Mouse (Mus musculus) intestine, embryonic 14.5 days (tissue): ENCODE results near the gene Reep6. TPM values are rescaled to one million over a fixed set of nuclear protein-coding genes. Genes with fewer than 3 reads are reported as not detected.

Source experiments
- ATAC-seq: fragments of 200-750 bp; cut with Nextera tagmentation; replicated peaks from 2 replicates; pipeline ENCODE4 v1.8.0; 2017; ENCODE audit warnings: low read depth, moderate number of reproducible peaks, moderate TSS enrichment, moderate library complexity; ENCODE audit not compliant: low FRiP score, low TSS enrichment
- DNase-seq: peaks from one replicate; pipeline ENCODE4 v3.0.0-alpha.2; 2018; ENCODE audit warnings: low spot score
- H3K27ac ChIP-seq: fragments of 300-500 bp; sonication (generic); 2 replicates; pipeline ENCODE4 v1.5.1; 2014; ENCODE audit warnings: low read depth, mild to moderate bottlenecking, control low read depth
- H3K27me3 ChIP-seq: fragments of 300-500 bp; sonication (generic); replicated peaks from 2 replicates; pipeline ENCODE4 v1.6.1; 2014; ENCODE audit warnings: low read length, control low read depth; ENCODE audit not compliant: control insufficient read depth, insufficient read depth
- H3K36me3 ChIP-seq: fragments of 300-500 bp; sonication (generic); 2 replicates; pipeline ENCODE4 v1.6.1; 2014; ENCODE audit warnings: low read length, control low read depth; ENCODE audit not compliant: control insufficient read depth, insufficient read depth
- H3K4me1 ChIP-seq: fragments of 300-500 bp; sonication (generic); replicated peaks from 2 replicates; pipeline ENCODE4 v1.6.1; 2014; ENCODE audit warnings: low read length, control low read depth, mixed read lengths; ENCODE audit not compliant: control insufficient read depth, insufficient read depth
- H3K4me2 ChIP-seq: fragments of 300-500 bp; sonication (generic); 2 replicates; pipeline ENCODE4 v1.6.1; 2014; ENCODE audit warnings: low read length
- H3K4me3 ChIP-seq: fragments of 300-500 bp; sonication (generic); 2 replicates; pipeline ENCODE4 v1.5.1; 2014; ENCODE audit warnings: low read depth, low read length, control low read depth, mixed read lengths
- H3K9ac ChIP-seq: fragments of 300-500 bp; sonication (generic); 2 replicates; pipeline ENCODE4 v1.6.1; 2014; ENCODE audit warnings: mild to moderate bottlenecking, low read length
- H3K9me3 ChIP-seq: fragments of 300-500 bp; sonication (generic); 2 replicates; pipeline ENCODE4 v1.6.1; 2016; ENCODE audit warnings: low read length, control low read depth; ENCODE audit not compliant: control insufficient read depth
- WGBS: fragments of 180-500 bp; shearing (Covaris S2); extraction: QIAGEN DNeasy Blood & Tissue Kit; methylation state at CpG from one replicate; pipeline ENCODE4 v1.1.7; 2014; 5-methylcytosine and 5-hydroxymethylcytosine counted together
- polyA plus RNA-seq: library from polyadenylated mRNA; unstranded; fragments of >200 nt; fragmentation: Nextera tagmentation; extraction: Ambion mirVana; gene quantifications from 2 replicates; pipeline ENCODE4 v1.2.1, GENCODE M21; 2014

The Reep6 gene
- polyA plus RNA-seq, 1 experiment from 2014 or later: 58.1 TPM

DNA sequence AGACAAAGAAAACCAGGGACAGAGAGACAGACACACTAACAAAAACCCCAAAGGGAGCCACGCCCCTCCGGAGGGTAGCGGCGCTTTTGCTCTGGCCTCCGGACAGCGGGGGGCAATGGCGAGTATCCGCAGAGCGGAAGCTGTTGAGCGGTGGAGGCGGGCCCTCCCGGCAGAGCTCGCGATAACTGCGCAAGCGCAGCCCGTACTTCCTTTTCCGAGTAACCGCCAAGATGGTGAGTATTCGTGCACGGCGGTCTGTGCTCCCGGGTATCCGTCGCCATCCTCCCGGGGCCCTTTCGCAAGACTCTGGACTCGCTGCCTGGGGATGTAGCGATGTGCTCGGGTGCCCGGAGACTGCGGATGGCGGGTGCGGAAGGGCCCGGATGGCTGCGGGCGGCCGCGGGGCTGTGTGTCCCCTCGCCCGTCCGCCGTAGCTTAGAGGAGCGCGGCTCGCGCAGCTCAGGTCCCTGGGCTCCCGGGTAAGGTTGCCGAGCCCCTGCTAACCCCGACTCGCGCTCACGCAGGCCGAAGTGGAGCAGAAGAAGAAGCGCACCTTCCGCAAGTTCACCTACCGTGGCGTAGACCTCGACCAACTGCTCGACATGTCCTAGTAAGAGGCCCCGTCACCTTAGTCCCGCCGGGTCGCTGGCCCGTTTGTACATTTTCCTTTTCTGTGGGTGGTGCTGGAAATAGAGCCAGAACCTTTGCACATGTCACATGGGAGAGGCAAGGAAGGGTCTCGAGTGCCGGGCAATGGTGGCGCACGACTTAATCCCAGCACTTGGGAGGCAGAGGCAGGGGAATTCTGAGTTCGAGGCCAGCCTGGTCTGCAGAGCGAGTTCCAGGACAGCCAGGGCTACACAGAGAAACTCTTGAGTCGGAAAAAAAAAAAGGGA is 37.3 kb upstream of the Reep6 start, which contains the start of gene Rps15:
Gene Rps15, plus strand, starts transcription at position 203 of the 896 bp plus-strand sequence.
- Histone ChIP-seq H3K36me3 (peaks cover 40% of the 10 kb centered on the region), H3K27me3 (peaks cover 7% of the 10 kb centered on the region), H3K9me3 (no peaks in the 10 kb centered on the region), H3K27ac (peak within 1 kb of the TSS; percentile 91), H3K4me3 (peak within 1 kb of the TSS; percentile 96), H3K9ac (peak within 1 kb of the TSS; percentile 99), H3K4me2 (peak within 1 kb of the TSS; percentile 92), H3K4me1 (peaks cover 18% of the 10 kb centered on the region)
- peak; percentile 78 for ATAC-seq
- under 1% methylated on average over 72 of the region's 72 CpGs for WGBS
- DNase-seq: peak; percentile 96

DNA sequence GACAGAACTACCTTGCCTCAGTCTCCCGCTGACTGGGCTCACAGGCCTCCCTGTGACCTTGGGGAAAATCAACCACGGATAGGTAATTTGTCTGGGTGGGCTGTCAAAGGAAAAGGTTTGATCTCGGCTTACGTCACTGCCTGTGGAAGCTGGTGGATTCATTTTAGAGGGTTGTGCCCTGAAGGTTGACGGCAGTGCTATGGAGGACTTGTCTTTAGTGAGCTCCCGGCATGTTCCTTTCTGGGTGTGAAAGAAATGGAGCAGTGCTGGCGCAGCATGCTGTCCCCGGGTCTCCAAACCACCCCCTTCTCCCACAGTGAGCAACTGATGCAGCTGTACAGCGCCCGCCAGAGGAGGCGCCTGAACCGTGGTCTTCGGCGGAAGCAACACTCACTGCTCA is 36.4 kb upstream of the Reep6 start:
- no peak for ATAC-seq
- peak overlapping the region; percentile 99 for H3K9ac ChIP-seq

DNA sequence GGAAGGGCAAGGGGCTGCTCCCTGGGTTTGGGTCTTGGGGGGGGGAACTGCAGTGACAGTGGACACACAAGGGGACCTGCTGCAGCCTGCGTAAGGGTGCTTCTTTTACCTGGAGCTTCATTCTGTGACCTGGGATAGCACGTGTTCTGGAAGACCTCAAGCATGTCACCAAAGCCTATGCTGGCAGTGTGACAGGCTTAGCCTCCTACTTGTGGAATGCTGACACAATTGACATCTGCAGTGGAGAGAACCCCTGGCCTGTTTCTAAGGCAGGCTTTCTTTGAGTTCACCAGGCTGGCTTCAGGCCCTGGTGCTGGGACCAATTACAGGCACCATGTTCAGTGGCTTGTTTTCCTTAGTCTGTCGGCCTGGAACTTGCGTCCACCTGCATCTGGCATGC is 35.4 kb upstream of the Reep6 start:
- DNase-seq (no peak), ATAC-seq (no peak)
- Histone ChIP-seq H3K9ac (no peak overlapping the region), H3K9me3 (no peaks in the 10 kb centered on the region), H3K4me1 (peaks cover 18% of the 10 kb centered on the region), H3K27ac (no peak overlapping the region), H3K4me3 (no peak overlapping the region), H3K4me2 (no peak overlapping the region), H3K36me3 (peaks cover 22% of the 10 kb centered on the region), H3K27me3 (peaks cover 24% of the 10 kb centered on the region)
- 61% methylated on average over 4 of the region's 4 CpGs for WGBS

More for the DNA sequence above, 36.4 kb upstream of the Reep6 start:
- WGBS: 29% methylated on average over 14 of the region's 14 CpGs
- peak overlapping the region; percentile 92 for H3K4me2 ChIP-seq
- peaks cover 18% of the 10 kb centered on the region for H3K4me1 ChIP-seq
- H3K27me3 ChIP-seq: peaks cover 14% of the 10 kb centered on the region
- peak overlapping the region; percentile 91 for H3K27ac ChIP-seq
- H3K36me3 ChIP-seq: peaks cover 32% of the 10 kb centered on the region
- H3K4me3 ChIP-seq: peak overlapping the region; percentile 96
- H3K9me3 ChIP-seq: no peaks in the 10 kb centered on the region
- DNase-seq: no peak

DNA sequence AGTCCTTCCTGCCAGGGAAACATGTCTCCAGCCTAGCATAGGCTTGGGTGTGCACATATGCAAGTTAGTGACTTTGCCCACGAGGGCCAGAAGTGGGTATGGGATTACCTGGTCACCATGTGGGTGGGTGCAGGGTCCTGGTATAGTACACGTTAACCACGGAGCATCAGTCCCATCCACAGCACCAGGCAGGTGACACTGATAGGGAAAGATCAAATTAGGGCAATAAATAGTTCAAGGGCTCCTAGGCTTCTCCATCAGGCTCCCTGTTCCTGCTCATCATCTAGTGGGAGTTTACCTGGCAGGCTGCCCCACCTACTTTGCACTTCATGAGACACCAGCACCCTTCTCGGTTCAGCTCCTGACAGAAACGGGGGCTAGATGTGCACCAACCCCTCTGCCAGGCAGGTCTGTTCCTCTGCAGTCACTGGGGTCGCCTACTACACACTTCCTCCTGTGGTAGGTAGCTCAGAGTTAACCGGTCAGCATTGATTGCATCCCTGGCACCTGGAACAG is 34.9 kb upstream of the Reep6 start:
- no peaks in the 10 kb centered on the region for H3K9me3 ChIP-seq
- H3K27me3 ChIP-seq: peaks cover 29% of the 10 kb centered on the region
- H3K36me3 ChIP-seq: peaks cover 21% of the 10 kb centered on the region
- no peak overlapping the region for H3K9ac ChIP-seq
- H3K4me2 ChIP-seq: no peak overlapping the region
- no peak overlapping the region for H3K4me3 ChIP-seq
- H3K27ac ChIP-seq: no peak overlapping the region
- H3K4me1 ChIP-seq: peaks cover 18% of the 10 kb centered on the region
- 39% methylated on average over 7 of the region's 7 CpGs for WGBS
- ATAC-seq (no peak), DNase-seq (no peak)

DNA sequence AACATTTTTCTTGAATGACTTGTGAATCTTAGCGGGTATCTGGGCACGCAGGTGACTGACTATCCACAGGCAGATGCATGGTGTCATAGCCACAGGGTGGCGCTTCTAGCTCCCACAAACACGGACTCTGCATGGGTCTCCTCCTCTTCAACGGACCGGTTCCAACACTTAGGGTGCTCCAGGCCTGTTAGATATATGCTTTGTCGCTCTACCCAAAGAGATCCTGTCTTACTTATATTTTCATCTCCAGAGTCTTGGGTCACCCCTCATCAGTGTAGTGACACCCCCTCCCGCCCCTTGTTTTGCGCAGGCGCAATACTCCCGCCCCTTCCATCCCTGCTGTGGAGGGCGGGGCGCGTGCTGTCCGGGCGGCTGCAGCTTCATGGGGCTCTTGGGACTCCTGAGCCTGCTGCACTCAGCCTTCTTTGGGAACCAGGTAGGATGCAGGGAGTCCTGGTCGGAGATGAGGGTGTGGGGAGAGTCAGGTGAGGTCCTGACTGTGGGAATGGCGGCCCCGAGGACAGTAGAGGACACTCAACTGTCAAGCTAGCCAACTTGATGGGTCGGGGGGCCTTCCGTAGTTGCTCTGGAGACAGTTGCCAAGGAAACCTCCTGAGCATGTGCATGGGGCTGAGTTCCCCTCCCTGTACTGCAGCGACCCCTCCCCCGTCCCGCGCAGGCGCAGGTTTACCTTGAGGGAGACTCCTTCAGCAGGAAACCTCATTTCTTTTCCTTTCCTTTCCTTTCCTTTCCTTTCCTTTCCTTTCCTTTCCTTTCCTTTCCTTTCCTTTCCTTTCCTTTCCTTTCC is 33.9 kb upstream of the Reep6 start, which contains the start of gene Apc2:
Gene Apc2, plus strand, starts transcription at position 360 of the 808 bp plus-strand sequence.
- Histone ChIP-seq H3K4me2 (peak within 1 kb of the TSS; percentile 52), H3K4me1 (peaks cover 18% of the 10 kb centered on the region), H3K36me3 (peaks cover 21% of the 10 kb centered on the region), H3K27ac (peak within 1 kb of the TSS; percentile 34; the same call in 1 of the 2 replicates), H3K9me3 (no peaks in the 10 kb centered on the region), H3K4me3 (peak within 1 kb of the TSS; percentile 34), H3K9ac (peak within 1 kb of the TSS; percentile 33; the same call in 1 of the 2 replicates), H3K27me3 (peaks cover 39% of the 10 kb centered on the region)
- WGBS: 2% methylated on average over 26 of the region's 26 CpGs
- DNase-seq (peak; percentile 85), ATAC-seq (peak; percentile 52)

- H3K4me1 ChIP-seq: peaks cover 17% of the 10 kb centered on the region
- peaks cover 21% of the 10 kb centered on the region for H3K36me3 ChIP-seq
- no peak overlapping the region; the same call in 1 of the 2 replicates for H3K4me2 ChIP-seq
- H3K4me3 ChIP-seq: no peak overlapping the region
- DNase-seq (no peak), ATAC-seq (no peak)
- WGBS: 87% methylated on average over 5 of the region's 5 CpGs
- no peak overlapping the region for H3K9ac ChIP-seq
- H3K9me3 ChIP-seq: no peaks in the 10 kb centered on the region
- no peak overlapping the region for H3K27ac ChIP-seq
- peaks cover 48% of the 10 kb centered on the region for H3K27me3 ChIP-seq
These were observed 32.9 kb upstream of the Reep6 start for GRCm38 (mm10) chr10:80296824-80297223.

- WGBS: 71% methylated on average over 8 of the region's 8 CpGs
These were observed 32.1 kb upstream of the Reep6 start for GRCm38 (mm10) chr10:80297526-80298133.

More at GRCm38 (mm10) chr10:80297526-80298133, 32.1 kb upstream of the Reep6 start:
- H3K4me2 ChIP-seq: no peak overlapping the region
- ATAC-seq (no peak), DNase-seq (no peak)
- no peak overlapping the region for H3K9ac ChIP-seq
- H3K9me3 ChIP-seq: no peaks in the 10 kb centered on the region
- no peak overlapping the region for H3K4me3 ChIP-seq
- peaks cover 21% of the 10 kb centered on the region for H3K36me3 ChIP-seq
- peaks cover 51% of the 10 kb centered on the region for H3K27me3 ChIP-seq
- H3K4me1 ChIP-seq: peaks cover 16% of the 10 kb centered on the region
- H3K27ac ChIP-seq: no peak overlapping the region
